Mouse (Mus musculus) stomach, postnatal 0 days (tissue): Measurements from ENCODE around the gene Atp8b5.

ENCODE experiments used
- CTCF ChIP-seq: IDR thresholded peaks from 2 replicates; pipeline ENCODE4 v1.5.1; 2016; ENCODE audit warnings: antibody characterized with exemption, low read depth, mild to moderate bottlenecking, moderate library complexity
- EP300 ChIP-seq: optimal IDR thresholded peaks from 2 replicates; pipeline ENCODE3; 2016; ENCODE audit warnings: antibody characterized with exemption

GRCm38 (mm10) chr4:43404697-43405096 lies 137.7 kb downstream of the Atp8b5 start:
- TF ChIP-seq CTCF (no peak), EP300 (no peak)
